Mouse (Mus musculus) fat pad, adult 2 months (tissue): ENCODE results near the gene Ddx59.

Experiments used
- DNase-seq: peaks from one replicate; pipeline ENCODE4 v3.0.0-alpha.2; 2011; ENCODE audit warnings: low read depth, low spot score; ENCODE audit errors: extremely low read depth

Ddx59 gene

GRCm38 (mm10) chr1:136414798-136415755 is at the start of gene Ddx59:
Gene Ddx59 (plus strand): TSS chr1:136415271.
- no peak for DNase-seq

- no peak for DNase-seq
Measured at GRCm38 (mm10) chr1:136365986-136366385, 49.1 kb upstream of the Ddx59 start.

- no peak for DNase-seq
Measured at GRCm38 (mm10) chr1:136379261-136379660, 35.8 kb upstream of the Ddx59 start.

GRCm38 (mm10) chr1:136380161-136380560 is 34.9 kb upstream of the Ddx59 start:
- no peak for DNase-seq

- no peak for DNase-seq
Measured at GRCm38 (mm10) chr1:136380606-136381005, 34.5 kb upstream of the Ddx59 start.

- no peak for DNase-seq
Measured at GRCm38 (mm10) chr1:136381169-136381568, 33.9 kb upstream of the Ddx59 start.

GRCm38 (mm10) chr1:136381583-136381982 is 33.5 kb upstream of the Ddx59 start:
- DNase-seq, result no peak

- DNase-seq, result no peak
Measured at GRCm38 (mm10) chr1:136386914-136387313, 28.2 kb upstream of the Ddx59 start.

GRCm38 (mm10) chr1:136394506-136394905 is 20.6 kb upstream of the Ddx59 start:
- no peak for DNase-seq

GRCm38 (mm10) chr1:136395073-136395472 is 20.0 kb upstream of the Ddx59 start:
- DNase-seq, result no peak

GRCm38 (mm10) chr1:136401281-136401680 is 13.8 kb upstream of the Ddx59 start:
- no peak for DNase-seq

GRCm38 (mm10) chr1:136409631-136410030 is 5.4 kb upstream of the Ddx59 start:
- peak; percentile 94 for DNase-seq

- DNase-seq, result no peak
Measured at GRCm38 (mm10) chr1:136415756-136416126, 670 bp downstream of the Ddx59 start.

- no peak for DNase-seq
Measured at GRCm38 (mm10) chr1:136418393-136418792, 3.3 kb downstream of the Ddx59 start.

- DNase-seq, result no peak
Measured at GRCm38 (mm10) chr1:136427166-136427969, 12.3 kb downstream of the Ddx59 start.

GRCm38 (mm10) chr1:136428981-136429380 is 13.9 kb downstream of the Ddx59 start:
- DNase-seq, result no peak

- DNase-seq, result no peak
Measured at GRCm38 (mm10) chr1:136430126-136430818, 15.2 kb downstream of the Ddx59 start.

GRCm38 (mm10) chr1:136440741-136441140 is 25.7 kb downstream of the Ddx59 start:
- DNase-seq, result no peak

- DNase-seq, result no peak
Measured at GRCm38 (mm10) chr1:136442809-136443208, 27.7 kb downstream of the Ddx59 start.

- no peak for DNase-seq
Measured at GRCm38 (mm10) chr1:136444555-136445255, 29.6 kb downstream of the Ddx59 start.

GRCm38 (mm10) chr1:136446933-136447332 is 31.9 kb downstream of the Ddx59 start:
- no peak for DNase-seq
